Mouse (Mus musculus): ENCODE measurements around the gene Vmn2r50. TPM values are rescaled to one million over a fixed set of nuclear protein-coding genes. Genes with fewer than 3 reads are reported as not detected.
"Not testable (repeated sequence)": the region's sequence is repeated elsewhere in the genome, so short reads cannot be mapped to it uniquely, and the experiment has no call there.

Vmn2r50 gene
- not detected in 2 replicates for polyA plus RNA-seq (2014; fragmentation: Nextera tagmentation; extraction: Ambion mirVana)

DNA sequence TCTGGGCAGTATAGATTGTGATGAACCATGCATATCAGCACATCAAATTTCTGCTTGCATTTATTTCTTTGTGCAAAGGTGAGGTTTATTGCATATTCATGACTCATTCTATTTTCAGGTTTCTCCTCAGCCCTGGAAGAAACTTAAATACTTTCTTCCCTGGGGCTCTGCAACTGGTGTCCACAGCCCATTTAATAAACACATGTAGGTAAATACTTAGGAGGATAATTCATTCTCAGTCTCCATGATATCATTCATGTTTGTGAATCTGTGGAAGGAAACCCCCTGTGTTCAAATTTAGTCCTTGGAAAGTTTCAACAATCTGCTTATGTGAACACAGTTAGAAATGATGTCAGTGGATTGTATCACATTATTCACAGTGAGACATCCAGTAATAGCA is at the start of gene Vmn2r50:
Gene Vmn2r50, minus strand, starts transcription at position 101 of the 400 bp plus-strand sequence.
- not testable (repeated sequence) for H3K9me3 ChIP-seq (ENCODE audit: control insufficient read depth, low read length); ATAC-seq (ENCODE audit: insufficient number of reproducible peaks, insufficient read depth, low FRiP score, low read depth); H3K9ac ChIP-seq (ENCODE audit: low read length); H3K27me3 ChIP-seq (ENCODE audit: control insufficient read depth, insufficient read depth, low read length); H3K4me2 ChIP-seq (ENCODE audit: low read length); H3K4me1 ChIP-seq (ENCODE audit: control insufficient read depth in 2 of 2, insufficient read depth in 2 of 2, low read length in 2 of 2); H3K36me3 ChIP-seq (ENCODE audit: control insufficient read depth, insufficient read depth, low read length); H3K4me3 ChIP-seq (ENCODE audit: control insufficient read depth in 1 of 2, insufficient read depth in 1 of 2, low read depth in 1 of 2, low read length in 2 of 2); H3K27ac ChIP-seq (replicated peaks in 1 of 2; ENCODE audit: control insufficient read depth in 1 of 2, insufficient read depth in 1 of 2, low read depth in 2 of 2, low read length in 2 of 2)

GRCm38 (mm10) chr7:9992157-9992556 is 60.9 kb downstream of the Vmn2r50 start, which contains the start of gene Vmn2r49:
Vmn2r49 (minus strand) TSS chr7:9992257.
- H3K9me3 ChIP-seq (ENCODE audit: control insufficient read depth, low read length): not testable (repeated sequence)

More at GRCm38 (mm10) chr7:9992157-9992556, 60.9 kb downstream of the Vmn2r50 start, which contains the start of gene Vmn2r49:
- H3K4me3 ChIP-seq (ENCODE audit: control insufficient read depth in 1 of 2, insufficient read depth in 1 of 2, low read depth in 1 of 2, low read length in 2 of 2); ATAC-seq (ENCODE audit: insufficient number of reproducible peaks, insufficient read depth, low FRiP score, low read depth); H3K4me1 ChIP-seq (ENCODE audit: control insufficient read depth in 2 of 2, insufficient read depth in 2 of 2, low read length in 2 of 2); H3K9ac ChIP-seq (ENCODE audit: low read length); H3K27me3 ChIP-seq (ENCODE audit: control insufficient read depth, insufficient read depth, low read length); H3K36me3 ChIP-seq (ENCODE audit: control insufficient read depth, insufficient read depth, low read length); H3K4me2 ChIP-seq (ENCODE audit: low read length); H3K27ac ChIP-seq (replicated peaks in 1 of 2; ENCODE audit: control insufficient read depth in 1 of 2, insufficient read depth in 1 of 2, low read depth in 2 of 2, low read length in 2 of 2): not testable (repeated sequence)
- WGBS: no CpG with 5 or more reads among the region's 2 CpGs

Other genes with a start within 250 kb of the Vmn2r50 start
- not detected in 2 replicates for gene Vmn2r47, start 212.0 kb downstream of the Vmn2r50 start, polyA plus RNA-seq (2014; fragmentation: Nextera tagmentation; extraction: Ambion mirVana)
- not detected in 2 replicates for gene Vmn2r48, start 99.7 kb downstream of the Vmn2r50 start, polyA plus RNA-seq (2014; fragmentation: Nextera tagmentation; extraction: Ambion mirVana)
- gene Vmn2r49, start 61.0 kb downstream of the Vmn2r50 start, polyA plus RNA-seq (2014; fragmentation: Nextera tagmentation; extraction: Ambion mirVana): not detected in 2 replicates
- gene Vmn2r51, start 52.4 kb upstream of the Vmn2r50 start, polyA plus RNA-seq (2014; fragmentation: Nextera tagmentation; extraction: Ambion mirVana): not detected in 2 replicates
- gene Vmn2r52, start 123.3 kb upstream of the Vmn2r50 start, polyA plus RNA-seq (2014; fragmentation: Nextera tagmentation; extraction: Ambion mirVana): not detected in 2 replicates
- gene Vmn1r66, start 224.7 kb upstream of the Vmn2r50 start, polyA plus RNA-seq (2014; fragmentation: Nextera tagmentation; extraction: Ambion mirVana): not detected in 2 replicates

Measured in heart, embryonic 14.5 days (tissue).